Mouse (Mus musculus) kidney, postnatal 0 days (tissue): ENCODE measurements around the gene Srl. TPM values are rescaled to one million over a fixed set of nuclear protein-coding genes. Genes with fewer than 3 reads are reported as not detected.
"Not testable (repeated sequence)": the region's sequence is repeated elsewhere in the genome, so short reads cannot be mapped to it uniquely, and the experiment has no call there.

Source experiments
- ATAC-seq: fragments of 200-750 bp; cut with Nextera tagmentation; replicated peaks from 2 replicates; pipeline ENCODE4 v1.8.0; 2017; ENCODE audit warnings: low read depth, moderate number of reproducible peaks, moderate TSS enrichment, moderate library complexity; ENCODE audit not compliant: low FRiP score
- DNase-seq: peaks from one replicate; pipeline ENCODE4 v3.0.0-alpha.2; 2016; ENCODE audit warnings: low spot score
- H3K27ac ChIP-seq: fragments of 300-500 bp; sonication (generic); 2 replicates; pipeline ENCODE4 v1.5.1; 2014; ENCODE audit warnings: mild to moderate bottlenecking
- H3K27me3 ChIP-seq: fragments of 300-500 bp; sonication (generic); 2 replicates; pipeline ENCODE4 v1.6.1; 2014; ENCODE audit warnings: low read length, mixed read lengths; ENCODE audit not compliant: insufficient read depth
- H3K36me3 ChIP-seq: fragments of 300-500 bp; sonication (generic); 2 replicates; pipeline ENCODE4 v1.6.1; 2014; ENCODE audit warnings: low read length, mixed read lengths; ENCODE audit not compliant: insufficient read depth
- H3K4me1 ChIP-seq: fragments of 300-500 bp; sonication (generic); replicated peaks from 2 replicates; pipeline ENCODE4 v1.6.1; 2014; ENCODE audit warnings: antibody characterized with exemption, low read length, mixed read lengths; ENCODE audit not compliant: insufficient read depth
- H3K4me2 ChIP-seq: fragments of 300-500 bp; sonication (generic); 2 replicates; pipeline ENCODE4 v1.6.1; 2014; ENCODE audit warnings: mild to moderate bottlenecking, low read length, moderate library complexity, mixed read lengths
- H3K4me3 ChIP-seq: fragments of 300-500 bp; sonication (generic); replicated peaks from 2 replicates; pipeline ENCODE4 v1.5.1; 2014; ENCODE audit warnings: low read depth, low read length
- H3K9ac ChIP-seq: fragments of 300-500 bp; sonication (generic); 2 replicates; pipeline ENCODE4 v1.6.1; 2014; ENCODE audit warnings: low read depth, low read length
- H3K9me3 ChIP-seq: fragments of 300-500 bp; sonication (generic); replicated peaks from 2 replicates; pipeline ENCODE4 v1.6.1; 2016; ENCODE audit warnings: low read length, inconsistent platforms, mixed read lengths
- CTCF ChIP-seq: IDR thresholded peaks from 2 replicates; pipeline ENCODE4 v1.5.1; 2016; ENCODE audit warnings: antibody characterized with exemption, low read depth, mild to moderate bottlenecking, moderate library complexity
- WGBS: fragments of 180-500 bp; shearing (Covaris S2); extraction: QIAGEN DNeasy Blood & Tissue Kit; methylation state at CpG from one replicate; pipeline ENCODE4 v1.1.7; 2014; 5-methylcytosine and 5-hydroxymethylcytosine counted together
- polyA plus RNA-seq: library from polyadenylated mRNA; unstranded; fragments of >200 nt; fragmentation: Nextera tagmentation; extraction: Ambion mirVana; gene quantifications from 2 replicates; pipeline ENCODE4 v1.2.1, GENCODE M21; 2015

The Srl gene
- polyA plus RNA-seq, 1 experiment from 2014 or later = 8.5 TPM

DNA sequence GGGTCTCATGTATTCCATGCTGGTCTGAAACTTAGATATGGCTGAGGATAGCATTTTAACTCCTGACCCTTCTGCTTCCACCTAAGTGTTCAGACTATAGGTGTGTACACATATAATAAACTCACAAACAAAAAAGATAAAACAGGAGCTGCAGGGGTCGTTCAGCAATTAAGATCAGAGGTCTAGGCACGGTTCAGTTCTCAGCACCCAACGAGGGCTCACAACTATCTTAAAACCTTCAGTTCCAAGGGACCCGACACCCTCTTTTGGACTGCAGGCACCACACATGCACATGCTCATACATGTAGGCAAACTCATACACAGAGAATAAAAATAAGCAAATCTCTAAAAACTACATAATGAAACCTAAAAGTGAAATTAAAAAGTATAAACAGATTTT lies 583 bp downstream of the Srl start:
- 65% methylated on average over 4 of the region's 4 CpGs for WGBS
- Histone ChIP-seq H3K9ac (no peak overlapping the region), H3K4me3 (peak overlapping the region; percentile 42), H3K4me1 (no peaks in the 10 kb centered on the region), H3K27me3 (no peaks in the 10 kb centered on the region), H3K9me3 (no peaks in the 10 kb centered on the region), H3K27ac (no peak overlapping the region), H3K36me3 (peaks cover 8% of the 10 kb centered on the region; the same call in 1 of the 2 replicates), H3K4me2 (peak overlapping the region; percentile 68)
- no peak for DNase-seq
- no peak for TF ChIP-seq CTCF
- no peak for ATAC-seq

DNA sequence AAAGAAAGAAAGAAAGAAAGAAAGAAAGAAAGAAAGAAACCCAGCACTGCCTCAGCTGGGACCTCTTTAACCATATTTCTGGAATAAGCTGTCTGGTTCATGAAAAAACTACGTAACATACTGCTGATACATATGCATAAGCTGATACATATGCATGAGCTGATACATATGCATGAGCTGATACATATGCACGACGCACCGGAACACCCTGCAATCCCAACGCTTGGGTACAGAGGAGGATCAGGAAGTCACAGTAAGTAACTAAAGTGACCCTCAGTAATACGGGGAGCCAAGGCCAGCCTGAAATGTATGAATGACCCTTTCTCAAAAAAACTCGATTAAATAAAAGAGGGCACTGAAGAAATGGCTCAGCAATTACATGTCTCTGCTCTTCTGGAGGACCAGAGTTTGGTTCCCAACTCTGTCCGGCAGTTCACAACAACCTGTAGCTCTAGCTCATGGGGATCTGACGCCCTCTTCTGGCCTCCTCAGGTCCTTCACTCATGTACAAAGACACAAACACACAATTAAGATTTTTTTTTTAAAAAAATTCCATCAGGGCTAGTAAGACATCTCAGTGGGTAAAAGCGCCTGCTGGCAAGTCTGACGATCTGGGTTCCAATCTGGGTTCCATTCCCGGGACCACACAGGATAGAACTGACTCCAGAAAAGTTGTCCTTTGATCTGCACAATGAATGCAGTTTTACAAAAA lies 1.4 kb downstream of the Srl start:
- Histone ChIP-seq H3K9ac (no peak overlapping the region), H3K4me1 (no peaks in the 10 kb centered on the region), H3K27me3 (no peaks in the 10 kb centered on the region), H3K4me3 (no peak overlapping the region), H3K27ac (no peak overlapping the region), H3K9me3 (no peaks in the 10 kb centered on the region), H3K4me2 (no peak overlapping the region), H3K36me3 (no peaks in the 10 kb centered on the region)
- WGBS = 90% methylated on average over 12 of the region's 12 CpGs
- ATAC-seq = no peak
- 0 out of 2 replicates have a peak, but pooled peaks have one; percentile 28 for TF ChIP-seq CTCF
- no peak for DNase-seq

DNA sequence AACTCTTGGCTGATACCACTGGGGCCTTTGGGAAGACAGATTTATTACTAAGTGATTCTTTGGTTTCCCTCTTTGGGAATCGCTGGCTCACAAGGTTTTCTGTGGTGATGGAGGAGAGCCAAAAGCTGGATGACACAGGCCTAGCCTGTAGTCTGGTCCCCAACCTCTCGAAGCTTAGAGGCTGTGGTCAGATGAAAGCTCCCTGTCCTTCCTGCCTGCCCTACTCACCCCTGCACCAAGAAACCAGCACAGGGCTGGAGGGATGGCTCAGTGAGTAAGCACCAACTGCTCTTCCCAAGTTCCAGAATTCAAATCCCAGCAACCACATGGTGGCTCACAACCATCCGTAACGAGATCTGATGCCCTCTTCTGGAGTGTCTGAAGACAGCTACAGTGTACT lies 2.1 kb downstream of the Srl start:
- Histone ChIP-seq H3K4me2 (no peak overlapping the region), H3K4me1 (no peaks in the 10 kb centered on the region), H3K36me3 (no peaks in the 10 kb centered on the region), H3K9me3 (no peaks in the 10 kb centered on the region), H3K27ac (no peak overlapping the region), H3K27me3 (no peaks in the 10 kb centered on the region), H3K4me3 (no peak overlapping the region), H3K9ac (no peak overlapping the region)
- TF ChIP-seq CTCF = no peak
- 78% methylated on average over 4 of the region's 4 CpGs for WGBS
- ATAC-seq = no peak
- no peak for DNase-seq

DNA sequence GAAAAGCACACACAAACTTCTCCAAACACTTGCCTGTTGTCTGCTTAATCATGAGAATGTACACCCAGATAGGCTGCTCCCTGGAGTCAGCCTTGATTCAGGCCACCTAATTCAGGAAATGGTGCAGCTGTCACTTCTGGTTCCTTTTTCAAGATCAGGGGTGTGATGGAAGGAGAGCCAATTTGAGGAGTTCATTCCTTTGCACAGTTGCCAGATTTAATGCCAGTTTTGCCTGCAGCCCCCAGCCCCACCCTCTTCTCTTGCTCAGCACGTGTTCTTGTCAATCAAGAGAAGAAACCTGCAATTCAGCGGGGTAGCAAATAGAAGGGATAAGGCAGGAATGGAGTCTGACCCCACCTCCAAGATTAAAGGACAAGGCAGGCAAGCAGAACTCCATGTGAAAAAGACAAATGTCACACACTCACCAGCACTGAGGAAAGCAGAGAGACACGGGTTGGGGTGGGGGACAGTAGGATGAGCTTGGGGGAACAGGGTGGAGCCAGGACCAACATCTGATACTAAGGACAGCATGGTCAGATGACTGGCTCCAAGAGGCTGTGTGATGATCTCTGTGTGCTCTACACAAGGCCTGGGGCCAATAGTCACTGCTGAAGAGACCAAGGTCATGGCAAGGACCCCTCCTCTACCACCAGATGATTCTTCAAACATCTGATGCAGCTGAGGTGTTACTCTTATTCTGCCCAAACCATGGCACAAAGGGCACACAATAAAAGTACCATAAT lies 3.8 kb downstream of the Srl start:
- DNase-seq (no peak), ATAC-seq (no peak)
- Histone ChIP-seq H3K27me3 (no peaks in the 10 kb centered on the region), H3K4me3 (no peak overlapping the region), H3K9ac (no peak overlapping the region), H3K4me2 (no peak overlapping the region), H3K9me3 (no peaks in the 10 kb centered on the region), H3K36me3 (no peaks in the 10 kb centered on the region), H3K27ac (no peak overlapping the region), H3K4me1 (no peaks in the 10 kb centered on the region)
- WGBS = 59% methylated on average over 3 of the region's 3 CpGs
- no peak for TF ChIP-seq CTCF

DNA sequence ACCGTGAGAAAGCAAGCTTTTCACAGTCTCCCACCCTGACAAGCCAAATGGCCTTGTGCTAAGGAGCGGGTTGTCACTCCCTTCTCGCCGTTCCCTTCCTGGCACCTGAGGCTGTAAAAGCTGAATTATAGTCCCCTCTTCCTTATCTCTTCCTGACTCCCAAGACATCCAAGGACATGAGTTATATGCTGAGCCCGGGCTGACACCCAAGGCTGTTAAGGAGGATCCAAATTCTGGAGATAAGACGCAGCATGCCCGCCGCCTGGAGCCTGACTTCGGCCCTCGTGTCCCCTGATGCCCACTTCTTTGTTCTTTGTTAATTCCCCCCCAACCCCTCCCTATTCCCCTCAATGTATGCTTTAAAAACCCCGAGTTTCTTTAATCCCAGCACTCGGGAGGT lies 14.2 kb downstream of the Srl start:
- H3K27ac ChIP-seq, H3K4me2 ChIP-seq, H3K4me3 ChIP-seq, H3K9me3 ChIP-seq, H3K4me1 ChIP-seq, ATAC-seq, H3K27me3 ChIP-seq, H3K9ac ChIP-seq, DNase-seq, H3K36me3 ChIP-seq: not testable (repeated sequence)
- WGBS = 80% methylated on average over 12 of the region's 12 CpGs

DNA sequence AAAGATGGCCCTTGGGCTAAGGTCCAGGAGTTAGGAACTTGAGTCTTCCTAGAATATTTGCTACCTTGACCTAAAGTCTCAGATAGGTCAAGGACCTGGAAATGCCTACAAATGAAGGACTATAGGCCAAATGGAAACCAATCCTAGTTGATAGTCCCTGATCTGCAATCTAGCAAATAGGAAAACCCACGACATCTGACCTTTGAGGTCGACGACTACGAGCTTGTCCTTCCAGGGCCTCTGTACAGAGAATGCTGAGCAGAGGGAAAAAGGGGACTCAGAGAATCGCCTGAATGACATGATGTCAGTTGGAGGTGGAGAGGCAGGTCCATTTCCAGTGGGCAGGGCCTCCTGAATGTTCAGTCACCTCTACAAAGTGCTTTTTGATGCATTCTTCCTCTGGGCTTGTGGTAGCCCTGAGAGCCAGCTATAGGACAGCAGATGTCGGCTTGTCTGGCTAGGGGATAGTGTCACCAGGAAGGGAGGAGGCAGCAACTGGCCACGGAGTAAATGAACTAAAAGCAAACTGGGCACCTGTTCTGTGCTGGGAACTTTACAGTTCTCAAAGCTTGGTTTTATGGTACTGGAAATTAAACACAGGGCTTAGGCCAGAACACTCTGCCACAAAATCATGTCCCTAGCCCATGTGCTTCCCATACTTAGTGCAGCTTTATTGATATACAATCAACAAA lies 18.2 kb downstream of the Srl start:
- WGBS = 46% methylated on average over 7 of the region's 7 CpGs
- Histone ChIP-seq H3K9ac (no peak overlapping the region), H3K4me3 (no peak overlapping the region), H3K4me1 (no peaks in the 10 kb centered on the region; the same call in 1 of the 2 replicates), H3K4me2 (no peak overlapping the region), H3K9me3 (no peaks in the 10 kb centered on the region), H3K27me3 (no peaks in the 10 kb centered on the region), H3K27ac (no peak overlapping the region), H3K36me3 (no peaks in the 10 kb centered on the region)
- no peak for TF ChIP-seq CTCF
- no peak for DNase-seq
- ATAC-seq = no peak
